Mouse (Mus musculus): ENCODE measurements around the gene Mn1. TPM values are rescaled to one million over a fixed set of nuclear protein-coding genes. Genes with fewer than 3 reads are reported as not detected.

Gene Mn1
- 4.6 and 5.1 TPM in 2 replicates for total RNA-seq (2021)
- long read RNA-seq, experiment 1, partial matches to known transcripts = 0 of 1 reads
- long read RNA-seq, experiment 1, other reads (novel, unspliced or antisense) = 1 of 1 reads
- long read RNA-seq, experiment 2 = 0 reads

GRCm38 (mm10) chr5:111416591-111417374 lies at the start of gene Mn1:
TSS of gene Mn1 (plus strand) at chr5:111417362.
- DNase-seq = peak; percentile 85

- DNase-seq = no peak
Observed at GRCm38 (mm10) chr5:111367937-111368517, 49.1 kb upstream of the Mn1 start.

GRCm38 (mm10) chr5:111368576-111368975 lies 48.6 kb upstream of the Mn1 start:
- no peak for DNase-seq

GRCm38 (mm10) chr5:111375616-111376015 lies 41.5 kb upstream of the Mn1 start:
- no peak for DNase-seq

GRCm38 (mm10) chr5:111376276-111377020 lies 40.7 kb upstream of the Mn1 start:
- no peak for DNase-seq

GRCm38 (mm10) chr5:111378126-111378993 lies 38.8 kb upstream of the Mn1 start:
- DNase-seq = peak; percentile 58

GRCm38 (mm10) chr5:111383335-111383734 lies 33.8 kb upstream of the Mn1 start:
- DNase-seq = no peak

- no peak for DNase-seq
Observed at GRCm38 (mm10) chr5:111390911-111391310, 26.3 kb upstream of the Mn1 start.

- no peak for DNase-seq
Observed at GRCm38 (mm10) chr5:111391485-111391884, 25.7 kb upstream of the Mn1 start.

GRCm38 (mm10) chr5:111393346-111394197 lies 23.6 kb upstream of the Mn1 start:
- peak; percentile 87 for DNase-seq

GRCm38 (mm10) chr5:111394198-111395053 lies 22.7 kb upstream of the Mn1 start:
- no peak for DNase-seq

- DNase-seq = no peak
Observed at GRCm38 (mm10) chr5:111395771-111396170, 21.4 kb upstream of the Mn1 start.

- no peak for DNase-seq
Observed at GRCm38 (mm10) chr5:111396199-111396598, 21.0 kb upstream of the Mn1 start.

- DNase-seq = no peak
Observed at GRCm38 (mm10) chr5:111398471-111398870, 18.7 kb upstream of the Mn1 start.

- DNase-seq = no peak
Observed at GRCm38 (mm10) chr5:111399271-111399670, 17.9 kb upstream of the Mn1 start.

GRCm38 (mm10) chr5:111401879-111402650 lies 15.1 kb upstream of the Mn1 start:
- DNase-seq = no peak

- DNase-seq = no peak
Observed at GRCm38 (mm10) chr5:111402651-111402996, 14.5 kb upstream of the Mn1 start.

GRCm38 (mm10) chr5:111404721-111405120 lies 12.4 kb upstream of the Mn1 start:
- no peak for DNase-seq

- DNase-seq = no peak
Observed at GRCm38 (mm10) chr5:111408470-111409105, 8.6 kb upstream of the Mn1 start.

Data from adrenal gland, postnatal 14 days (tissue).